Mouse (Mus musculus) liver, embryonic 14.5 days (tissue): Measurements from ENCODE around the gene Ms4a10.

Source experiments
- CTCF ChIP-seq: IDR thresholded peaks from 2 replicates; pipeline ENCODE4 v1.5.1; 2016; ENCODE audit warnings: antibody characterized with exemption, low read depth, control low read depth
- EP300 ChIP-seq: IDR thresholded peaks from 2 replicates; pipeline ENCODE4 v1.6.1; 2016; ENCODE audit warnings: antibody characterized with exemption, low read depth

DNA sequence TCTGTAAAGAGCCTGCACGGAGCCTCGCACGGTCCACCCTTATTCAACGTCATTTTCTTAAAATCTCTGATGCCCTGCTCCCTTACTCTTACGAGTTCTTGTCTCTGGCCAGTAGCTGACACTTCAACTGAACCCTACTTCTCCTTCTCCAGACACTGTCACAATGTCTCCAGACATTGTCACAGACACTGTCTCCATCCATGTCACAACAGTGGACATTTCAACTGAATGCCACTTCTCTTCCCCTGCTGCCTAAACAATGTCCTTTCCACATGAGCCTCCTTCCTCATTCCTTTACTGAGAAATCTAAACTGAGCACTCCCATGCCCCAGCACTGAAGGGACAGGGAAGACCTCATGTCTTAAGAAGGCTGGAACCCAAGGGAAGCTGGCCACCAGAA lies 27.3 kb downstream of the Ms4a10 start:
- no peak for TF ChIP-seq CTCF
- no peak for TF ChIP-seq EP300
